Mouse (Mus musculus) layer of hippocampus, postnatal 36 days (tissue): ENCODE data around the gene Mesd. TPM values are rescaled to one million over a fixed set of nuclear protein-coding genes. Genes with fewer than 3 reads are reported as not detected.
A peak's percentile ranks its signal among the peaks of the same experiment; 100 is the strongest.

Experiments
- DNase-seq, 2 experiments: peaks; one replicate each; pipeline ENCODE4 v3.0.0; 2022
- total RNA-seq, 2 experiments: library from RNA; stranded (reverse); gene quantifications; 2 replicates each; pipeline ENCODE4 v1.2.3; 2021

Gene Mesd
- total RNA-seq, 2 experiments from 2014 or later = 57.7 to 76.4 TPM

DNA sequence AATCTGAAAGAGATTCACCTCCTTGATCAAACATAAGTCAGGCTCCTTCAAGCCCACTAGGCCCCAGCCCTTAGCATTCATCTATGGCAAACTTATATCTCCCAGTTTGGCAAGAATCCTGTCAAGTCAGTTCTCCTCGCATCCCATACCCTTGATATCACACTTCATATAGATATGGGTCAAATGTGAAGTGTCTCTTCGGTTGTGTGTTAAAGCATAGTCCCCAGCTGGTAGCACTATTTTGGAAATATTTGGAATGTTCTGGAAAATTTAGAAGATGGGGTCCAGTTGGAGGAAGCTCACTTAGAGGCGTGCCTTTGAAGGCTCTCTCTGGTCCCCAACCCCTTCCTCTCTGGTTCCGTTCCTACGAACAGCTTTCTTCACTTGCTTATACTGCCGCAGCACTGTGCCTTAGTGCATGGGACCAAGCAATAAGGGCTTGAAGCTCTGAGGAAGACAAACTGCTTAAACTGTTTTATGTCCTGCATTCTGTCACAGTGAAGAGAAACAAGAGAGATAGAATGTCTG lies 29.2 kb downstream of the Mesd start:
- DNase-seq = no peak

DNA sequence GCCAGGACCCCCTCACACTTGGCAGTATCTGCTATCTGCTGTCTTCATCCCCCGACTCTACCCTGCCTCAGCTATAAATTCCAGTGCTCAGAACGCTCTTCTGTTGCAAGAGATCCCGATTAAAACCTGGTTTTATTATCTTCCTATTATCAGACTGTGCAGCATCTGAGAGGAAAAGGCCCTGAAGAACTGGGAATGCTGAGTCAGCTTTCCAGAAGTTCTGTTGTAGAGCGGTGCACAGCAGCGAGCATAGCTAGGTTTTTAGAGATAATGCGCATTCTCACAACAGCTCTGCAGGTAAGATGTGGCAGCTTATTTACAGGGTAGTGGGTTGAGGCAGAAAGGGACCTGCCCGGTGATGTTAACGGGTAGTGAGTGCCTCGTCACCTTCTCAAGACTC lies 29.7 kb downstream of the Mesd start:
- DNase-seq = no peak

DNA sequence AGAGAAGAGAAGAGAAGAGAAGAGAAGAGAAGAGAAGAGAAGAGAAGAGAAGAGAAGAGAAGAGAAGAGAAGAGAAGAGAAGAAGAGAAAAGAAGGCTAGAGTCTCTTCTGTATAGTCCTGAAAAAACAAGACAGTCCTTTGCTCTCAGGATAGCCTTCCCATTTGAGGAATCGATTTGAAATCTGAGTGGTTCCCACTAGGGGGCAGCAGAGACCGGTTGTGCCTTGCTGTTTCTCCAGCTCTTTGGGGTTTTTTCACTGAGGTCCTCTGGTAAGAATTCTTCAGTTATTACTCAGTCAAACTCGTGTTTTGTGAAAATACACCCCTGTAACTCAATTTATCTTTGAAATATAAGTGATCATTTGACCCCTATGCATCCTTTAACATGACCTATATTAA lies 30.3 kb downstream of the Mesd start:
- DNase-seq = peak; percentile 78 to 83

DNA sequence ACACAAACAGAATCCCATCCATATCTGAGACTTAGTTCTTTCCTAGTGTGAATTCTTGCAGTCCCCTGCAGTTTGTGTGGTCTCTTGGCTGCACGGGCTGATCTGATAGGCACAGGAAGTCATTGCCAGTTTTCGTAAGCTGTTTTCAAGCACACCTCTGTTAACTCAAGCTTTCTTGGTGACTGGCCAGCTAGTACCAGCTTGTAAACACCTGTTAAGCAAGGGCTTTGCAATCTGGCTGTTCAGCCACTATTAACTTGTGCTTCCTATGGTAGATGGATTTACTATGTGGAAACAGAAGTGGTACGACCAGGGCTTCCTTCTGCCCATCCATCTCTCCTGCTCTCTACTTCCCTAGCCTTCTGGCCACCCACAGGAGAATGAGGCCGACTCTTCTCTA lies 36.0 kb downstream of the Mesd start:
- no peak for DNase-seq

DNA sequence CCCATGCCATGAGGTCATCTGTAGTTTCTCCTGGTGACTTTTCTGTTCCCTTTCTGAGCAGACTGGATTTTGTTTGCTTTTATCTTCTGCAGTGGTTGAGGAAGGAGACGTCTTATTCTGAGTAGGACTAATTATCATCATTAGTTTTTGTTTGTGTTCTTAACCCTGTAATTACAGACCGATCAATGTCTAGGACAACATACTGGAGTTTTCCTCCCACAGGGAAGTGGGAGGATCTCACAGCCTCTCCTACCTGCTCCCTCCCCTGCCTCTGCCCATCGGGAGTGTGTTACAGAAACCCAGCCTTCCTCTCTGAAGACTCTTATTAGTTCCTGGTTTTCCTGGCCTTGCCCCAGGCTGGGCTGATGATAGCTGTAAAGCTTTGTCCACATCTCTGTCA lies 37.4 kb downstream of the Mesd start:
- no peak for DNase-seq

DNA sequence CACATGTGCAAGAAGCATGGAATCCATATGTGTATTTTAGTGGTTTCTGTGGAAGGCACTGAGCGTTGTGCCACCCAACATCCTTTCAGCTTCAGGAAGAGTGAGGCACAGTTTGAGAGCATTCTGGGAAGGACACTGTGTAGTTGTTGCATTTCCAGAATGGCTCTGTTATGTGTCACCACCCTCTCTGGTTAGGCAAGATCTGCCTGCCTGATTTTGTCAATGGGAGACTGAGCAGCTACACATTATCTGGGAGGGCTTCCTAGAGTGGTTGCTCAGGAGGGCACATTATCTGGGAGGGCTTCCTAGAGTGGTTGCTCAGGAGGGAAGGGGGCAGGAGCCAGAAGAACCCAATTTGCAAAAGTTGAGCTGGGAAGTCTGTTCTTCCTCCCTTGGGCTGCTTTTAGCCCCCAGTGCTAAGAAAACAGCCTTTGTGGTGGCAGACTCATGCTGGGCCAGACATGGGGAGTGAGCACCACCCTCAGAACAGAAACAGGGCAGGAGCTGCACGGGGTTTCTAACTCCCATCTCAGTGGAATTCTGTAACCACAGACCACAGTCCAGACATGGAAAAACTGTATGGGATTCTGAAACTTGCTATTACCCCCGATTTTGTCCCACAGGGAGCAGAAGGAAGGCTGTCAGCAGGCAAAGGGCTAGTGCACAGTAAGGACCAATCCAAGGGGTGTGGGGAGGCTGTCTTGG lies 54.9 kb downstream of the Mesd start:
- no peak for DNase-seq

DNA sequence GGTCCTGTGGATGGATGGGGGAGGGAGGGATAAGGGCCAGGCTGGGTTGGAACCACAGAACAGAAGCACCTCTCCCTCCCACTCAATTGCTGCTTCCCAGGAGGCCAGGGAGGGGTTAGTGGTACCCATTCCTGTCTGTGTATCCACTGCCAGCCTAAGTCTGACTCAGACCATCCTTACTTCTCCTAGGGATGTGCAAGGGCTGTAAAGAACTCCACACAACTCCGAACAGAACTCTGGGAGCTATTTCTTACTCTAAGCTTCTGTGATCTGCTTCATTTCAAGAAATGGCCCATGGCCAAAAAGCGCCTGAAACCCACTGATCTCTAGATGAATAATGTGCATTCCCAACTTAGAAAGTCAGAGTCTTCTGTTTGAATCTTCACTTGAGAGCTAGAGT lies 55.9 kb downstream of the Mesd start:
- no peak for DNase-seq

DNA sequence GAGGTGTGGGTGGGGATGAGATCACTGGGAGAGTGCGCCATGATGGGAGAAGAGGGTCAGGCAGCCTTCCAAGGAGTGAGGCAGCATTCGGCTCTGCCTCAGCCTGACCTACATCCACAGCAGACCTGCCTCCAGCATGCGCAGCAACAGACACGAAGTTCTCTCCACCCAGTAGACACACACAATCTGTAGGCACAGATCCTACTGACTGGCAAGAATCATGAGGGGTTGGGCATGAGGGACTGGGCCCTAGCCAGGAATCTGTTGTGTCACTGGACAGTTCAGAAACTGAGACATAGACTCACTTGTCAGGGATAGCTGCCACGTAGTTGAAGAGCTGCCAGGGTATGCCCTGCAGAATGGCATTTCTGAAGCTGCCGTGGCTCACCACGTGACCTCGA lies 57.4 kb downstream of the Mesd start:
- peak; percentile 9 to 12 for DNase-seq

DNA sequence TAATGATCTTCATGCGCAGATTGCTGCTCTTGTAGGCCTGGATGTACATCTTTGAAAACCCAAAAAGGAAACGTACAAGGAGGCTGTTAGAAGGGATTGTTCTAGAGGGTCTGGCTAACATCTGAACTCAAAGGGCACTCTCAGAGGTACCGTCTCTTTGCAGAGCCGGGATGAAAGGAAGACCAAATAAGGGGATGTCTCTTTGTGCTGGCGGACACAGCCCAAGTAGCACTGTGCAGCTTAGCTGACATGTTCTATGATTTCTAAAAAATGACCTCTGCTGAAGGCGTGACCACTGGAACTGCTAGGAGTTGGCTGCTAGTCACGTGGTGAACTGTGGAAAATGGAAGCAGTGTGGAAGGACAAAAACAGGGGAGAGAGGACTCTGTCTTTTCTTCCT lies 64.5 kb downstream of the Mesd start:
- DNase-seq = no peak

DNA sequence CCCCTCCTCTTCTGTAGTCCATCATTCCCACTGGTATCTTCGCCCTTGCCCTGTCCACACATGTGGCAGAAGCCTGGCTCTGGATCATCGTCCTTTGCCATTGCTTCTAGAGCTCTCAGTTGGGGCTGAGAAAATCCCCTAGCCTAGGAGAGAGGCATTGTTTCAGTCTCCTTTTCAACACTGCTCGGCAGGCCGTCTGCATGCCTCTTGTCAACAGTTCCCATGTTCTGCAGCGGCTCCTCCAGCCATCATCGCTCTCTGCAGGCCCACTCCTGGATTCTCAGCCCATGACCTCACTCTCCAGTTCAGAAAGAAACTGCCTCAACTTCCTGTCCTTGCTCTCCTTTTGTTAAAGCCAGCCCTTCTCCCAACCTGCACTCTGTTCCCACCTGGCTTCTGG lies 65.4 kb downstream of the Mesd start:
- DNase-seq = no peak

Other genes with a start within 250 kb of the Mesd start
- gene Il16, start 138.7 kb upstream of the Mesd start, total RNA-seq = 10 to 100 TPM; 58.8 to 63.9 TPM
- 1 to 10 TPM; 1.7 TPM for gene Cfap161, start 89.6 kb upstream of the Mesd start, total RNA-seq
- gene Tlnrd1, start 161 bp upstream of the Mesd start, total RNA-seq = 10 to 100 TPM; 20.0 to 20.8 TPM
- 10 to 100 TPM; 21.0 to 24.1 TPM for gene Cemip, start 202.0 kb downstream of the Mesd start, total RNA-seq